Mouse (Mus musculus) embryo, embryonic 10 days (tissue): ENCODE results near the gene Myo3b.

Experiments used
- DNase-seq: peaks from one replicate; pipeline ENCODE4 v3.0.0-alpha.2; 2015; ENCODE audit warnings: low spot score

Myo3b gene

DNA sequence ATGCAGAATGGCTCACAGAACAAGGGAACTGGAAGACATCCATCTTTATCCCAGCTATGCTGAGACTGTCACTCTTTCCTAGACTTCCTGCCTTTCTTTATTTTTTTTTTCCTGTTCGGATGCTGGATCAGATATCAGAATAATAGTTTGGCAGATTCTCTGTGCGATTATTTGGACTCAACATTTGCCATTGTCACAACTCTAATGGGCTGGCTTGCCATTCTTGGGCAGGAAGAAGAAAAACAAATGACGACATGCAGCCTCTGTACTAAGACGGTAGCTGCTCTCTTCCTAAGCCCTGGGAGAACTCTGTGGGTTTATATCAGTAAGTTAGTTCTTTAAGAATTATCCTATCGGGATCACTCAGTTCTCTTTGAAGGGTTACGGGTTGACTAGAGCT is 89.7 kb downstream of the Myo3b start:
- DNase-seq = no peak

GRCm38 (mm10) chr2:70129566-70129965 is 90.6 kb downstream of the Myo3b start:
- DNase-seq = no peak

GRCm38 (mm10) chr2:70133281-70133680 is 94.4 kb downstream of the Myo3b start:
- DNase-seq = no peak

DNA sequence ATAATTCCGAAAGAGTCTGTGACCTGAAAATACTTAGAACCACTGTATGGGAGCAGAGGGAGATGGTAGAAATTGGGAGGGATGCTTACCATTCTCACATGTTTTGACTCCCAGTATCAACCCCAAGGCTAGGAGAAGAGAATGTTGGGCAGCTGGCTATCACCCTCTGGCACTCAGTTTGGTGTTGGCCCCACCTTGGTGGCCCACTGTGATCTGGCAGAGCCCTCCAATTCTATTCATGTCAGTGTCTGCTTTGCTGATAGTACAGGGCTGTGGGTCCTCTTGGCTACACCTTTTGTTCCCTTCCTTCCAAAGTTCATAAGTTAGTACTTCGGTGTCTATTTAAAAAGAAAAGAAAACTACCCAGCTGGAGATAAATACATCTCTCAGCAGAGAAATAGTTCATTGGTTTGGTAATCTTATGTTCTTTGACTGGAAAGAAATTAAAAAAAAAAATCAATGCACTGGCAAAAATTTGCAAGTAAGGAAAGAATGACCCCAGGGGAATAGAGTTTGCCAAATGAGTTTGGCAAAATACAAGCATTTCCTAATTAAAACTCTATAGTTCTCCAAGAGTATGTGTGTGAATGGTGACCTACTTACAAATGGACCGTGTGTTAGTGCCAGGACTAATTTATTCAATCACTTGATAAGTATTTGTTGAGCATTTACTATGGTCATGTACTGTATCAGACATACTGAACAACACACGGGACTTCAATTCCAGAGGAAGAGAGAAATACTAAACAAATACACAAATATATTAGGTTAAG is 98.5 kb downstream of the Myo3b start:
- no peak for DNase-seq

- DNase-seq = no peak
These were observed 104.7 kb downstream of the Myo3b start for GRCm38 (mm10) chr2:70143543-70144188.

GRCm38 (mm10) chr2:70146993-70147581 is 108.2 kb downstream of the Myo3b start:
- DNase-seq = peak; percentile 47

GRCm38 (mm10) chr2:70148821-70149510 is 110.0 kb downstream of the Myo3b start:
- no peak for DNase-seq

DNA sequence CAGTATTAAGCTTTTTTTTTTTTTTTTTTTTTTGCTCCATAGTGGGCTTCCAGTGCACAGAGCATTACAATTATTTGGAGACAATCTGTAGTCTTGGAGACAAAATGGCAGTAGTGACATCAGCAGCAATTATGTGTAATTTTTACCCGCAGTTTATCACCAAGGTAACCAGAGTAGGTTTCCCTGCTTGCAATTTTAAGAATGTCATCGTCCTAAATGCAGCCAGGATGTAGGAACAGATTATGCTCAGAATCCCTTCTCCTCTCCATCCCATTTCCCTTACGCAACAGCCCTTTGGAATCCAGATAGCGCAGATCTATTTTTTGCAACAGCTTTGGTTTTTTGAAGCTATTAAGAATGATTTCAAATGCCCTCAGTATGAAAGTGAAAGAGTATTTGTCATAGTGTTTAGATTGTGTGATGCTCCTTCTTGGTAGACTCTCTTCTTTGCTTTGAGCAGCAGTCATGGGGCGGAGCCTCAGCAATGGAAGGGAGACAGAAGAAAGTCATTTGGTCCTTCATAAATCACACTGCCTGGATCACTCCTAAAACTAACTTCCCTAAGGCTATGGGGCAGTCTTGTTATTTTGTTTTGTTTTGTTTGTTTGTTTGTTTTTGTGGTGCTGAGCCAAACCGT is 111.6 kb downstream of the Myo3b start:
- DNase-seq = no peak

DNA sequence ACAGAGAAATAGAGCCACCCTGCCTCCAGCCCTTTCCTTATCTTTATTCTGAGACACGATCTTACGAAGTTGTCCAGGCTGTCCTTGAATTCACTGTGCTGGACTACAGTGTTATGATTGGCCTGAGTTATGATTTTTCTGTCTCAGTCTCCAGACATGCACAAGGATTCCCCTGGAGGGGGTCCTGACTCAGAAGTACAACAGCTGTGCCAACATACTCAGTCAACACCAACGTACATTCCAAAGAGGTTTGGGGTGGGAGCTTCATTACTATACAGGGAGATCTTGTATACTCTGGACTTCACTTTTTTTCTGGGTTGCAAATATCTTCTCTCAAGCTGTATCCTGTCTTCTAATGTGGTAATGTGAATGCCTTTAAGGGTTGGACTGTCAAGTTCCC is 113.0 kb downstream of the Myo3b start:
- no peak for DNase-seq

GRCm38 (mm10) chr2:70155226-70155836 is 116.4 kb downstream of the Myo3b start:
- no peak for DNase-seq

- DNase-seq = peak; percentile 33
These were observed 120.6 kb downstream of the Myo3b start for GRCm38 (mm10) chr2:70159543-70159942.

GRCm38 (mm10) chr2:70166231-70166630 is 127.3 kb downstream of the Myo3b start:
- no peak for DNase-seq

DNA sequence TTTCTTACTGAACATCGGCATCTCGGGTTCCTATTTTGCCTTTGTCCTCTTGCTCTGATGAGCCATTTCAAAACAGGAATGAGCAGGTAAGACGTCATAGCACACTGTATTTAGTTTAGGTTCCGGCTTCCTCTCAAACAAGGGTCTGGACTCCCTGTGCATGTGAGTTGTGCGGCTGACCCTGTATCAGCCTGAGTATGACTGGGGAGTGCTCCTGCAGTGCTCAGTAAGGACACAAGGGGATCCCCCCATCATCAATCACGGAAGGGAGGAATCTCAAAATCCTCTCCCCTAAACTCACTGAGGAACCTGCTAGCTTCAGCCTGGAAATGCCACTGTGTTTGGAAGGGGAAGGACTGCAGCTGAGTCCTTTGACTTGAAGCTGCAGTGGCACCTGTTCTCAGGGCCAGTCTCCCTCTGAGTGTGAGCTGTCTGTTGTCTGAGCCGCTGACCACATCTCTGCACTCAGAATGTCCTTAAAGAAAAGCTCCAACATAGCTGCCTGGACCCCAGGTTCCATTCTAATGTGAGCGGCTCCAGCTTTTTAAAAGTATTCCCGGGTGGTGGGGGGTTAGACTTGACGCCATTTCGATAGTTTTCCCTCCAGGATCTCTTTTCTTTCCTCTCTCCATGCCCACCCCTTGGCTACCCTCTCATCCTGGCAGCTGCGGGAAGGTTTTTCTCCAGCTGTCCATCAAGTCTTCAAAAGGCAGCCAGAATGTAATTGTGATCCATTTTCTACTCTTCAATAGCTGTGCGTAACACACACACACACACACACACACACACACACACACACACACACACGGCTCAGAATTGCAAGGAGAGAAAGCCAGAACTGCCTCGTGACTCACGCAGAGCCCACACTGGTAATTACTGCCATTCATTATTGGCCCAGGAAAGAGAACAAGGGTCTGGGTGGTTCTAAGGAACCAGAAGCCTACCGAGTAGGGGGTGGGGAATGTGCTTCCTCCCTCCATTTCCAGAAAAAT is 129.3 kb downstream of the Myo3b start:
- no peak for DNase-seq

DNA sequence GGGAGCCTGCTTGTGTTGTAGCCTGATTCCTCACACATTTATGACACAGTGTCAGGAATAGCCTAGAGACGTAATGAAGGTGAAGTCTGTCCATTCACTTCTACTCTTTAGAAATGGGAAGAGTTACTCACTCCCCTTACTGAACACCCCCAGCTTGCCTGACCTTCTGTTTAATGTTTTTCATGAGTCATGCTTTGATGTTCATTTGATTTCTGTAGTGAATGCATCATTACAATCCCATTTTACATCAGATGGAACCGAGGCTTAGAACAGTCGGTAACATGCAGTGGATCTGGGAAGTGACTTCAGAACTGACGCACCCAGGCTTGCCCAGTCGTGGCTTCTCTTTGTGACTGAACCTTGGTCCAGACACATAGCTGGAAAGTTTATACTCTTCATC is 131.5 kb downstream of the Myo3b start:
- no peak for DNase-seq

- peak; percentile 56 for DNase-seq
These were observed 138.1 kb downstream of the Myo3b start for GRCm38 (mm10) chr2:70176823-70177708.

DNA sequence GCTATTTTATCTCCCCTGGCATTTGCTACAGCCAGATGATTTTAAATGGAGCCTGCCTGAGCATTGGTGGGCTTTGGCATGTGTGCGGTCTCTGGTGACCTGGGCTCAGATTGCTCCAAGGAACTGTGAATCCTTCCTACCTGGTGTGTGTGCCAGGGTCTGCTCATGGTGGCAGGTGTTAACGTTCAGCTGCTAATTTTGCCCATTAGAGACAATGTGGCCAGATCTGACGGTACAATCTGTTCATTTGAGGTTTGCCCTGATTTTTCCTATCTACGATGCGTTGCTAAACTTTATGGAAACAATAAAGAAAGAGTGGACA is 138.7 kb downstream of the Myo3b start:
- DNase-seq = no peak

- DNase-seq = peak; percentile 16
These were observed 139.3 kb downstream of the Myo3b start for GRCm38 (mm10) chr2:70178241-70178640.

DNA sequence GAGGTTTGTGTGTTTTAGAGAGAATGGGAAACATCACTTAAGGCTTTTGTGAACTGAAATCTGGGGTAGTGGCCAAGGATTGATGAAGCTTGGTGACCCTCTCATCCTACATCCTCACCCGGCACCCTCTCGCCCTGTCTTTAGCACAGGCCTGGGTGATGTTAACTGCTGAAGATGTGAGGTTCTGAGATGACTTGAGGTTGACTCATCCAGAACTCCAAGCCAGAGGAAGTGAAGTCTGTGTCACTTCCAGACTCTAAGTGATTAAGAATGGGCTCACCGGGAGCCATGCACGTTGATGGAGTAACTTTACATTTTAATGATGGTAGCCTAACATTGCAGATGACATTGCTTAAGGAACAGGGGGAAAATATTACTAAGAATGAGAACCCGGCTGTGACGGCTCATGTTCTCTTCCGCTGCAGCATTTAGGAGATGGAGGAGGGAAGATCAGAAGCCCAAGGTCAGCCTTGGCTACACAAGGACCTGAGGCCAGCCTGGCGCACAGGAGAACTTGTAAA is 143.3 kb downstream of the Myo3b start:
- DNase-seq = no peak

DNA sequence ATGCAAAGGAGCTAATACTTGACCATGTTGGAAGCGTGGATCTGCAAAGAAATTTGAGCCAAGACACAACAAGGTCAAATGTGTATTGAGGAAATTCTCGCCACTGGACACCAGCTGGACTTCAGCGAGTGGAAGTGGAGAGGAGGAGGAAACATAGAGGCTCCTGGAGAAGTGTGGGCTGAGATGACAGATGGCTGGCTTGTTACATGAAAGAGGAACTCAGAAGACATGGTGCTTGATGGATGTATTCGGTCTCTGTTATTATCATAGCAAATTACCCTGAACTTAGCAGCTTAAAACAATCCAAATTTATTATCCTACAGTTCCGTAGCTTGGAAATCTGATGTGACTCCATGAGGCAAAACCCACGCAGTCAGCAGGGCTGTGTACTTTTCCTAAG is 148.1 kb downstream of the Myo3b start:
- no peak for DNase-seq
